Mouse (Mus musculus) liver (tissue): ENCODE data around the gene Spef1.
"Not testable (repeated sequence)": the region's sequence is repeated elsewhere in the genome, so short reads cannot be mapped to it uniquely, and the experiment has no call there.

Source experiments
- DNase-seq: peaks from one replicate; pipeline ENCODE4 v3.0.0-alpha.2; 2020; ENCODE audit warnings: mixed read lengths

The Spef1 gene

DNA sequence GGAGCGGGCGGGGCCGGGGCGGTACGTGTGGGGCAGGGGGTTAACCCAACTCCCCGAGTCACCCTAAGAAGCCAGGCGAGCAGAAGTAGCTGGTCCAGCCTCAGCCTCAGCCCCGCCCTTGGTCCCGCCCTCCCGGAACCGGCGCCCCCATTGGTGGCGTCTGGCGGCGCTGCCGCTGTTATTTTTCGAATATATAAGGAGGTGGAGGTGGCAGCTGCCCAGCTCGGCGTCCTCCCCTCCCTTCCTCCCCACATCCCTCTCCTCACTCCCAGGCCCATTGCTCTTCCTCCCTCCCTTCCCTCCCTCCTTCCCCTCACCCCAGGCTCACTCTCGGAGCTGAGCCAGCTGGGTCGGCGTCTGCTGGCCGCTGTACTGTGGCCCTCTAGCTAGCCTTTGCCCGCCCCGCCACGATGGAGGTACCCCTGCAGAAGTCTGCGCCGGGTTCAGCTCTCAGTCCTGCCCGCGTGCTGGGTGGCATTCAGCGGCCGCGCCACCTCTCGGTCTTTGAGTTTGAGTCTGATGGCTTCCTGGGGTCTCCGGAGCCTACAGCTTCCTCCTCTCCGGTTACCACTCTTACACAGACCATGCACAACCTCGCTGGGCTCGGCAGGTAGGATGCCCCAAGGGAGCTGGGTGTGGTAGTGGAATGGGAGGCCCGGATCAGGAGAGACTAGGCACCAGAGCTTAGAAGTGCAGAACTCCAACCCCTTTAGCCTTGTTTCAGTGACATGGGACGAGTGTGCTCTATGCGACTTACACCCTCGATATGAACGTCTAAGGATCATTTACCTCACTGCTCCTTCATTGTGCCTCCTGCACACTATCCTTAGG lies at the start of gene Spef1, which contains the start of gene Cdc25b:
Gene Spef1 (minus strand): TSS at position 512 of the 831 bp plus-strand sequence.
Gene Cdc25b (plus strand): TSS at position 179 of the 831 bp plus-strand sequence.
- peak; percentile 98 for DNase-seq

DNA sequence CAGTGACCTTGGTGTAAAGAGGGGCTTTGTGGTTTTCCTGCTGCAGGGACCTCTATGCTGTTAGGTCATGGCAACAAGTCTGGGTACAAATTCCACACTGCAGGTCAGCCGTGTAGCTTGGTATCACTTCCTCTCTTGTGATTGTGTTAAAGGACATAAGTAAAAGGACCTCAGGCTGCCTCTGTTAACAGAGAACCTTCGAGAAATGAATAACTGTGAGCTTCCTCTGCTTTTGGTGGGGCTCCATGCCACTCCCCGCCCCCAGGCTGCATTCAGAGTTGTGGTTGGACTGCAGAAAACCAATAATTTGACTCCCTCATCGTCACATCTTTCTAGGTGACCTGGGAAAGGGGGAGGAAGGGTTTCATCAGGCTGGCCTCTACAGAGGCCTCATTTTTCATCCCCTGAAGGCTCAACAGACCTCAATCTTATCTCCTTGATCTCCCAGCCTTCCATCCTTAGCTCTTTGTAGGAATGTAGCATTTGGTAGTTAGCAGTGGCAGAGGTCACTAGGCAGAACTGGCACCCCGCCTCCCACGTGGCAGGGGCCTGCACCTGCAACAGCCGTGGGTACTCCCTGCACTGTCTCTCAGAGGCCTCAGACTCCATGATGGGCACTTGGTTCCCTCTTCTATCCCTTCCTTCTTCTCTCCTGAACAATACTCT lies 48.0 kb upstream of the Spef1 start:
- peak; percentile 78 for DNase-seq

DNA sequence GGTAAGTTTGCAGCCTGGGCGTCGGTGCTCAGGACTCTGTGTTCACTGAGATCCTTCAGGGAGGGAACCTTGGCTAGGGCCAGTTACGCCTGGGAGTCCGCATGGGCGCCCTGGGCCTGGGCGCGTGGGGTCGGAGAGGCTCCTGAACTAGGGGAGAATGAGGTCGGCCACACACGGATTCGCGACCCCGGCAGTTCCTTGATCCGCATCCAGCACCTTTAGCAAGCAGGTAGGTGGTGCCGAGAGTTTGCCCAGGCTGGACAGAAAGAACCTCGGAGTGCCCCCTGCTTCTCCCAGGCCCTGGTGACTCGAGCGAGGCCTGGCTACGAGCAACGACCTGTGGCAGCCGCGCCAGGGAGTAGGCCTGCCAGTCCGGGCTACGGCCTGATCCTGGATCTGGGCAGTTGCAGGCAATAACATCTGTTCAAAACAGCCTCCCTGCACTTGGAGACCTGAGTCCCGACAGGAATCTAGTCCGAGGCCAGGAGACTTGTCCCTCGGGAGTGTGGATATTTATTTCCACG lies 47.1 kb upstream of the Spef1 start:
- DNase-seq, result peak; percentile 55

DNA sequence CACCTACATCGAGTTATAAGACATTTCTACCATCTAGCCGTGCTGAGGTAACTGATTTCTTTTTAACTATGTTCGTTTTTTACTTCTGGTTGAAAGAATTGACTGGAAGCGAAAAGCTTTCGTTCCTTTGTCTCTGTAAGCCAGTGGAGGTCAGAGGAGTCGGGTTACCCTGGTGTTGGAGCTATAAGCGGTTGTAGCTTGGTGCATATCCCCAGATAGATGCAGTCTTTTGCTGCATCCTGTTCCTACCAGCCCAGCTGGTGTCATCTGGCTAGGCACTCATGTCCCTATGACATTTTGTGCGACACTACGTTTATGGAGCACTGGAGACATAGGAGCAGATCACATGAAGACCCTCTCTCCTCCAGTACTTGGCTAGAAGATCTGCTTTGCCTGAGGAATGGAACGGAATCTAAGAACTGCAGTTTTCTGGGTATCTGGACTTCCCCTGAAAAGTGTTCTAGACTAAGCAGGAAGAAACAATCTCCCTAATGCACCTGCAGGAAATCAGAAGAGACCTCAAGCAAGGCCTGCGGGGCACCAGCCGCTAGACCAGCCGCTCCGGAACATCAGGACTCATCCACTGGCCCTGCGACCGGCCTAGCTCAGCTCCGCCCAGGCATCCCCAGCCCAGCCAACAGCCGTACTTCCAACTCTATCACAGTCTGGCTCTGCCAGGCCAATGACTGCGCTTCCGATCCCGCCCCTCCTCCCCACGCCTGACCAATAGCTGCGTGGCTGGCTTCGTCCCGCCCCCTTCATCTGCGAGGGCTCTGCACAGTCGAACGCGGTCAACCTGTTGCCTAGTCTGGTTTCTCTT lies 46.4 kb upstream of the Spef1 start, which contains the start of gene Mavs:
Gene Mavs (plus strand): TSS at position 757 of the 820 bp plus-strand sequence.
- peak; percentile 99 for DNase-seq

DNA sequence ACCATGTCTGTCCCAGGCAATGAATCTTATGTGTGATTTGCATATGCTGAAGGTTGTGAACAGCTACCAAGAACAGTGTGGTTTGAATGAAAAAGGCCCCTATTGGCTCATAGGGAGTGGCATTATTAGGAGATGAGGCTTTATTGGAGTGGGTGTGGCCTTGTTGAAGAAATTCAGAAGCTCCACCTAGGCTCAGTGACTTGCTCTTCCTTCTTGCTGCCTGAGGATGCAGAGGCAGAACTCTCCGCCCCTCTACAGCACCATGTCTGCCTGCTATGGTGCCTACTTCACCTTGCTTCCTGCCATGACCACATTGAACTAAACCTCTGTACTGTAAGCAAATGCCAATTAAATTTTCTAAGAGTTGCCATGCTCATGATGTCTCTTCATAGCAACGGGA lies 45.5 kb upstream of the Spef1 start:
- peak; percentile 80 for DNase-seq

DNA sequence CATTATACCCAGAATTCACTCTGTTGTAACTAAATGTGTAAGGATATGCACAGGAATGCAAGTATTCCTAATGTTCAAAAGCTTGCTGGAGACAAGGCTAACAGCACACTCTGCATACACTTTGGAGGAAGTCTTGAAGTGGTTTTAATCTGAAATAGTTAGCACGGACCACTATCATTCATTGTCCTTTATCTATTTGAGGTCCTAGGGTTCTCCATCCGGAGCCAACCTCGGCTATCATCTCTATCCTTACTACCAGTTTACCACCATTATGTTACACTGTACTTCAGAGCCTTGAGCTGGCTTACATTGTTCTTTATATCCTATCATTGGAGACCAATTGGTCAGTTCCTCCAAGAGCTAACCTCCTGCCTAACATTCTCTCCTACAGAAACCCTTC lies 40.2 kb upstream of the Spef1 start:
- DNase-seq, result no peak

DNA sequence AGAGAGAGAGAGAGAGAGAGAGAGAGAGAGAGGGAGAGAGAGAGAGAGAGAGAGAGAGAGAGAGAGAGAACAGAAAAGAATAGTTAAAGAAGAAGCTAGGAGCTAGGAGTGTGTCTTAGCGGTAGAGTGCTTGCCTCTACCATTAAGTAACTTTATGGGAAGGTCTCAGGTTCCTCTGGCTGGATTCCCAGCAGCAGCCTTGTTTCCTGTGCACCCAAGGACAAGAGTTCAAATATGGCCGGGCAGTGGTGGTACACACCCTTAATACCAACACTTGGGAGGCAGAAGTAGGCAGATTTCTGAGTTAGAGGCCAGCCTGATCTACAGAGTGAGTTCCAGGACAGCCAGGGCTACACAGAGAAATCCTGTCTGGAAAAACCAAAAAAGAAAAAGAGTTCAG lies 39.6 kb upstream of the Spef1 start:
- DNase-seq, result not testable (repeated sequence)

DNA sequence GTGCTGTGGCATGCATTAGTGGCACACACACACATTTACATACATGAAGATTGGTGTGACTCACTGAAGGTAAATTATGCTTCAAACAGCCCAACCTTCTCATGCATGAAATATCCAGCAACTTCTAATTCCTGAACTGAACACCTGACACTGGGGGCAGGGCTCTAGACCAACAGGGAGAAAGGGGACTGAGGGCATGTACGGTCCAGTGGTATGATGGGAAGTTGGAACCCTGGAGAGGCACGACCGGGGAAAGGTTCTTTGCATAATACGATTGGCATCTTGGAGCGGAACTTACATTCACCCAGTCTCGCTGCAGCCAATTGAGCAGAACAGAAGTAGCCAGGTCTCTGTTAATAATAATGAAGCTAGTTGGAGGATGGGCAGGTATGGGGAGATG lies 38.1 kb upstream of the Spef1 start:
- no peak for DNase-seq

DNA sequence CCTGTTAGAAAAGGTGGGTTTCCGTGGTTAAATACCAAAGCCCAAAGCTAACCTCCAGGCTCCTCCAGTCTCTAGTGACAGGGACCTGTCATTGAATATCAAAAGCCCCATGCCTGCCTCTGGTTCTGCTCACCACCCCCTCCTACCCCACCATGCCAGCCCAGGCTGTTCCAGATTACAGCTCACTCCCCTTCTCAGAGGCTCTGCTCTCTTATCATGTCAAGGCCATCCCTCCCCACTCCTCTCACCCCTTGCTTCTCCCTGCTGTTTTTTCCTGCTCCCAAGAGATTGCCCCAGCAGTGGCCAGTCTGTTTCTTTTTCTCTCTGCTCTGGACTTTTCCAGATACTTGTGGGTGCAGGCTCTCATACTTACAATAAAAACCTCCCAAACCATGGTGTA lies 36.5 kb upstream of the Spef1 start:
- peak; percentile 90 for DNase-seq

DNA sequence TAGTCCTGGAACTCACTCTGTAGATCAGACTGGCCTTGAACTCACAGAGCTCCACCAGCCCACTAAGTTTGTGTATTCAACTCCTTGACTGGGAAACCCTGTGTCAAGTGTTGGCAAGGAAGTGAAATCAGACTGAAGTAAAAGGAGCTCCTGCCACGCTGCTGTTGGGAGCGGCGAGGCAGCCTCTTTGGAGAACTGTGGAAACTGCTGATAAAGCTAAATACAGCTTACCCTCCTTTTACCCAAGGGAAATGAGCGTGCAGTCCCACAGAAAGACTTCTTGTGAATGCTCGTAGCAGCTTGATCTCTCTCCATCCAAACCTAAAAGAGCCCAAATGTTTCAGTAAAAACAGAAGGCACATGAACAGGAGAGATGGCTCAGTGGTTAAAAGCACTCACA lies 35.5 kb upstream of the Spef1 start:
- peak; percentile 80 for DNase-seq

DNA sequence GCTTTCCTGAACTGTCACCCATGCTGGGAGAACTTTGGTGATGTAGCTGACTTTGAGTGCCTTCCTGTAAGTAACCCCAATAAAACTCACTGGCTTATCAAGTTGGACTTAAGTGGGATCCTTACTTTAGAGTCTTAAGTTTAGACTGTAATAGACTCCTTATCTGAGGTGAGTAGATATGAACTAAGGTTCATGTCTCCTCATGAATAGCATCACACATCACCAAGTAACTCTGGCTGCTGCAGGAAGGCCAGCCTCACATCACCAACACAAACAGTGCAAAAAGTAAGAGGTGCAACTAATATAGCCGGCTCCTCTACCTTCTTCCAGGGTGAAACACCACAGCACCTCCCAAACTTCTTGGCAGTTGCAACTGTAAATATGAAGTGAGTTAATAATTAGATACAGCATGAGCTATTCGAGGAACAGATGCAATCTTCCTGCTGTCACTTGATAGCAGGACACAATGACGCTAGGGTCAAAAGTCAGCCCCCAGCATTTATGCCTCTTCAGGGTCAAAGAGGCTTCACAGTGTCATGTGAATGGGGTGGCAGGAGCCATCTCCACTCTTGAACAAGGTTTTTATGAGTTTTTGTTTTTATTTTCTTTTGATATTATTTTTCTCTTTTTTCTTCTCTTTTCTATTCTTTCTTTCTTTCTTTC lies 34.9 kb upstream of the Spef1 start:
- DNase-seq, result no peak

DNA sequence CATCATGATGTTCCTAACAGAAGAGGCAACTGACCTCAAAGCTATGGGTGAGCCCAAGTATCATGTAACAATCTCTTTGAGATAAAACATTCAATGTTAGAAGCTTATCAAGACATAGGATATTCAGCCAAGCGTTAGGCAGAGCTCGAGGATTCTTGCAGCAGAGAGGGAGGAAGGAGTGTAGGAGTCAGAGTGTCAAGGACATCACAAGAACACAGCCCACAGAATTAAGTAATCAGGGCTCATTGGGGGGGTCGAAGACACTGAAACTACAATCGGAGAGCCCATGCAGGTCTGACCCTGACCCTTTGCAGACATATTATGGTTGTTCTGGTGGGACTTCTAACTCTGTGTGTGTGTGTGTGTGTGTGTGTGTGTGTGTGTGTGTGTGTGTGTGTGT lies 32.9 kb upstream of the Spef1 start:
- no peak for DNase-seq

DNA sequence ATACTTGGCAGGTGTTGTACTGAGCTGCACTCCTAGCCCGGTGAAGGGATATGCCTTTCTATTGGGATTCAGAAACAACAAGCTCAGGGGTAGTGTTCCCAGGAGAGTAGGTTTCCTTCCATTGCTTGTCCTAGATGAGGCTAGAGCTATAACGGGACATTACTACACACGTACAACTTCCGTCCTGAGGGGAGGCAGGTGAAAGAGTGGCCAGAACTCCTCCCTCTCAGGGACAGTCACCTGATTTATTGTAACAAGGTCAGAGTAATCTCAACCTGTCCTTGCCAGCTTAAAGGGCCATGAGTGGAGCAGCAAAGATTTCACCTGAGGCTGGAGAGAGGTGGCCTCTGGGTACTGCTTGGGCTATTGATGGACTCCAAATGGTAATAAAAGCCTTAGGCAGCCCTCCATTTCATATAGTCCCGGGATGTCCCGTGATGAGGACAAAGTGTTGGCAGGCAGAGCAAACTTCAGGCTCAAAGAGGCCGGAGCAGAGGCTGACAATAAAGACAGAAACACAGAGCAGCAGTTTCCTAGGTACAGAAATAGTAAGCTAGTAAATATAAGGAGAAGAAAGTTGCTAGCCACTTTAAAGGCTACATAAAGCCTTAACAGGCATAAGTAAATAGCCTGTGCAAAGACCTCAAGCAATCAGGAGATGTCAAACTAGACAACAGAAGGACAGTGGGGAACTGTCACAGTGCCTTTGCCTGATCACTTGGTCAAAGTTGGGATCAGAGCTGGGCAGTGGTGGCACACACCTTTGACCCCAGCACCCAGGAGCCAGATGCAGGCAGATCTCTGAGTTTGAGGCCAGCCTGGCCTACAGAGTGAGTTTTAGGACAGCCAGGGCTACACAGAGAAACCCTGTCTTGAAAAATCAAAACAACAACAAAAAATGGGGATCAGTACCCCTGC lies 29.1 kb upstream of the Spef1 start:
- DNase-seq, result no peak

DNA sequence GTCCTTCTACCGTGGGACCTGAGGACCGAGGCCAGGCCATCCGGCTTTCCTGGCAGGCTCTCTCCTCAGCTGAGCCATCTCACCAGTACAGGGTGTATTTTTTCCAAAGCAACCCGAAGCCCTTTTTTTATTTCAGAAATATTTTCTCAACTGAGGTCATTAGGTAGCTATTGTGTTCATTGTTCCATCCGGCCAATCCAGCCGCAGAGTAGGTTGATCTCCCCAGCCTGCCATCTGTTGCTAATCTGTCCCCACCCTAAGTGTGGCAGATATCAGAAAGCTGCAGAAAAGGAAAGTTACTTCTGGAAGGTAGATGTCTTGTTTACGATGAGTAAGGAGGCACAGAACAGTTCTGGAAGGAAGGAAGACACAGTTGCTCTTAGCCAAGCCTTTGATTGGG lies 26.7 kb upstream of the Spef1 start:
- DNase-seq, result peak; percentile 83

DNA sequence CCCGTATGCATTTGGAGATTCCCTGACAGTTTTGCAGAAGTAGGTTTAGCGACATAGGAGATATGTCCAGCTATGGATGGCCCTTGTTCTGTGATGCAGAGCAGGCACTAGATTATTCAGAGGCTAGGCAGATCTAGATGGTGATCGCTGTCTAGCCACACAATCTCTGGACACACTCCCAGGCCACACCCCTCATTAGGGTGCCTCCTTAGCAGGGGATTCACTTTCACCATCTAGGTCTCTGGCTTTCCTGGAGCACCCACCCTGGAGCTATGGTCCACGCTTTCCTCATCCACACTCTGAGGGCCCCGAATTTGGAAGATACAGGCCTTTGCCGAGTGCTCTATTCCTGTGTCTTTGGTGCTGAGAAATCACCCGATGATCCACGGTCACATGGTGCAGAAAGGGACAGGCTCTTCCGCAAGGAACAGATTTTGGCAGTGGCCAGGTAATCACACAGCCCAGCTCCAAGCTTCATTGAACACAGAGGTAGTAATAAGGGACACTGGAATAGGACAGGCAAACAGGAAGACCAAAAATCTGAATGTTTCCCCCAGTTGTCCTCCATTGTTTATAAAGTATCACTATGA lies 24.0 kb upstream of the Spef1 start:
- DNase-seq, result peak; percentile 76

DNA sequence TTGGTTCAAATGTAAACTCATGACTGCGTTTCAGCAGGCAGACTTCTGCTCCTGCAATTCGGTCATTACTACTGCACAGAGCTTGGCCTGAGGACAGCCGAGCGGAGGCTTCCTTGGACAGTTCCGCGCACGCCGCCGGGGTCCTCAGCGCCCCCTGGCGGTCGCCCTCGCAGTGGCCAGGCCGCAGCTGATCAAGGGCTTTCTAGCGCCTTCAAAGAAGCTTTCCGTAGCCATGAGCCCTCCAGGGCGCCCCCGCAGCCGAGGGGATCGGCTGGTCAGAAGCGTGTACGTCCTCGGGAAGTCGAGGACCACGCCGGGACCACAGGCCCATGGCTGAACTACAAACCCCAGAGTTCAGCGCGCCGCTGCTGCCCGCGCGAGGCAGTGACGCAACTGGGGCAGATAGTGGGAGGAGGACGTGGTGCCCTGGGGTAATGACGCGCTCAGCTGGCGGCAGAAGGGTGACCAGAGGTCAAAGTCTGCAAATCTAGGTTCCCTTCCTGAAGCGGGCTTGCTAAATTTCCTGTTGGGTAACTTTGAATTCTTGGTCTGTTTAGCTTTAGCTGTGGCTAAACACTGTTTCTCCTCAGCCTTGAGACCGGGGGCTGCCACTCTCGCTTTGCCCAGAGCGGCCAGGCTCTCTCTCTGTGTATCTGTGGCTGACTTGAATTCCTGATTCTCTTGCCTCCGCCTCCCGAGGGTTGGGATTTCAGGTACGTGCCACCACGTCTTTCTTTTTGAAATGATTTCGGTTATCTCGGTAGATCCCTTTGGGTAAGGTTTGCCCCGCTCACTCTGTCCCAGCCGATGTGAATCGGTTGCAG lies 23.1 kb upstream of the Spef1 start:
- DNase-seq, result peak; percentile 96

DNA sequence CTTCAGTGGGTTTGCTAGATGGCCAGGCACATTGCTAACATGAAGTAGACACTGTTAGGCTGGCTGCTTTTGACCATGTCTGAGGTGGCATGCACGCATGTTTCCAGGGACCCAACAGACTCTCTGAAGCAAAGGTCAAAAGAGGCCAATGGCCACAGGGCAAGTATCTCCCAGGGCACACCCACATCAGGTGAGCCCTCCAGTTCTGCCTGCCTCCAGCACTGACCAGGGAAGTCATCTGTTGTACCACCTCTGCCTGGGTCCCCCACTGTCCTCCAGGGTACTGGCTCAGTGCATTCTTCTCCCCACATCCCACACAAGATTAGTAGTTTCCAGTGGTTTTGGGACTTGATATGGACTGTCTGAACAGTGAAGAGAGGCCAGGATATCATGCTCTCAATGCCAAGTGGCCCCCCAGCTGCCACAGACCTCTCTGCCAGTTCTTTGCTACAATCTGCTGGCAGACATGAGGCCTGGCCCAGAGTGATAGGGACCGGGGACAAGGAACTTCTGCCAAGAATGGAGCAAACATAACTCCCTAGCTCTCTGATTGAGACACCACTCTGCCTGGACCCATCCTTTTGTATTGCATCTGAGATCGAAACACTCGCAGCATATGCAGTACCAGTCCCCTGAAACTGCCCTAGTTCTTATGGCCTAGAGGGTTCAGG lies 22.2 kb upstream of the Spef1 start:
- DNase-seq, result peak; percentile 65

DNA sequence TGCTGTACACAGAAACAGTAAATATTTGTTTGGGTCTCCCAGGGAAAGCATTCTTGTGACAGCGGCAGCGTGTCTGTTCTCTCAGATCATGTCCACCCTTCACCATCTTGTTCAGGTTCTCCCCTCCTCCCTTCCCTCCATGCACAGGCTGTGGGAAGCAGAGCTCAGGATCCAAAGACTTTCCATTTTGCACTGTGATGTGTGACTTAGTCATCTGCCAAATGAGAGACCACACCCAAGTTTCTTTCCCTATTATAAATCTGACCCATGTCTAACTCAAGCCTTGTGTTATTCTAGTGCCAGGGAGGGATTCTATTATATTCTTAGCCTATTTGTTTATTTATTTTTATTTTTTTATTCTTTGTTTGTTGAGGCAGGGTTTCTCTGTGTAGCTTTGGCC lies 21.3 kb upstream of the Spef1 start:
- DNase-seq, result no peak

DNA sequence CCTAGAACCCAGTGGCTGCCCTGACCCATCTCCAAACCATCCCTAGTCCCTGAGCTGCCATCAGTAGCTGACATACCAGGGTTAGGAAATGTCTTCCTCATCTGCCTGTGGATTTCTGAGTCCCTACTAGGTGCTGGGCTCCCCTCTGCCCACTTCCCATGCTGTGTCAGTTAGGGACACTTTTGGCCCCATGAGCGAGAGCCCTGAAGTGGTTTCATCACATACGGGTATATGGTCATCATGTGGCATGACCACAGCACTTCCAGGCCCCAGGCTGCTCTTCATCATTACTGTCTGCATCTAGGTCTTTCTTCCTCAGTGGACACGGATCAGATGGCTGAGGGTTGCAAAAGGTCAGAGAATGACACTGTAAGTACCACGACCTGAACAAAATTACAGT lies 19.7 kb upstream of the Spef1 start, which contains the start of gene Ap5s1:
Gene Ap5s1 (plus strand): TSS at position 301 of the 400 bp plus-strand sequence.
- no peak for DNase-seq
